Mouse (Mus musculus): ENCODE measurements around the gene Abhd2. TPM values are rescaled to one million over a fixed set of nuclear protein-coding genes. Genes with fewer than 3 reads are reported as not detected.
A peak's percentile ranks its signal among the peaks of the same experiment; 100 is the strongest.

Abhd2 gene
- polyA plus RNA-seq, 1 experiment from 2014 or later, result 4.2 TPM

DNA sequence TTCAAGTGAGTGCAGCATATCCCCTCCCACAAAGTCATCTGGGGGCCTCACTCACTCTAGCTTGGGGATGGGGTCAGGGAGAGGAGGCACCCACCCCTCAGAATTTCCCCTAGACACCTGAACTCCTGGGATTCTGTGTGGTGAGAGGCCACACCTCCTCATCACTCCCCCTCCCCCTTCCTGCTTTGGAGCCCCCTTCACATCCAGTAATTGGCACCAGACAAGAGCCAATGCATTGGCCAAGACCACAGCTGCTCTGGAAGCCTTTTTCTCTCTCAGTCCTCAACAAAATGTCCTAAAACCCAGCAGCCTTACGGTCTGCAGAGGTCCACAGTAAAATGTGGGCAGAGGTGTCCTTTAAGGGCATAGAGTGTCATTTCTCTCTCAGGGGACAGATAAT is 25.6 kb upstream of the Abhd2 start:
- Histone ChIP-seq H3K4me2 (no peak overlapping the region), H3K4me1 (replicated peaks) (peaks cover 17% of the 10 kb centered on the region; the same call in 1 of the 2 replicates), H3K4me3 (no peak overlapping the region), H3K36me3 (no peaks in the 10 kb centered on the region), H3K9me3 (replicated peaks) (no peaks in the 10 kb centered on the region), H3K27ac (0 out of 2 replicates have a peak overlapping the region, but pooled peaks have one; percentile 8), H3K9ac (no peak overlapping the region), H3K27me3 (peaks cover 3% of the 10 kb centered on the region; the same call in 1 of the 2 replicates)
- WGBS, result 73% methylated on average over 1 of the region's 1 CpGs
- no peak for ATAC-seq (replicated peaks; ENCODE audit: insufficient number of reproducible peaks, insufficient read depth, low FRiP score, low read depth)

DNA sequence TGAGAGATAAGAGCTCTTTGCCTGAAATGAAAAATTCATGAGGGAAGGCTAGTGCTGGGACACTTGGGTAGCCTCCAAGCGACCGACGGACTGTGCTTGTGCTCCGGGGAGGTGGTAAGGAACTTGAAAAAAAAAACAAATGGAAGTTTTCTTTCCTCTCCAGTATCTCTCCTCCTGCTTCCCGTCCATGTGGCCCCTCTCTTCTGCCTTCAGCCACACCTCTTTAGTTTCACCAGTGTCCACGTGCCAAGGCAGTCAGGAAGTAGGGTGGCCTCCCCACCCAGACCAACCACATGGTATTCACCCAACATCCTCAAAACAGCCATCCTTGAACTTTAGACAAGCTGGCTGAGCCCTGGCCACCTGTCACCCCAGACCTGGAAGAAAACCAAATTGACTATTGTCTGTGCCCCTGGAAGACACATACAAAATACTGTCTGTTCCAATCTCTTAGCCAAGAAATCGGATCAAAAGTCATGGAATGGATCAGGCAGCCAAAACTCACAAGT is 25.1 kb upstream of the Abhd2 start:
- Histone ChIP-seq H3K4me3 (no peak overlapping the region), H3K27ac (no peak overlapping the region), H3K9me3 (replicated peaks) (no peaks in the 10 kb centered on the region), H3K36me3 (no peaks in the 10 kb centered on the region), H3K27me3 (peaks cover 3% of the 10 kb centered on the region; the same call in 1 of the 2 replicates), H3K4me1 (replicated peaks) (peaks cover 17% of the 10 kb centered on the region; the same call in 1 of the 2 replicates), H3K4me2 (no peak overlapping the region), H3K9ac (no peak overlapping the region)
- ATAC-seq (replicated peaks; ENCODE audit: insufficient number of reproducible peaks, insufficient read depth, low FRiP score, low read depth), result no peak
- WGBS, result 24% methylated on average over 7 of the region's 7 CpGs

DNA sequence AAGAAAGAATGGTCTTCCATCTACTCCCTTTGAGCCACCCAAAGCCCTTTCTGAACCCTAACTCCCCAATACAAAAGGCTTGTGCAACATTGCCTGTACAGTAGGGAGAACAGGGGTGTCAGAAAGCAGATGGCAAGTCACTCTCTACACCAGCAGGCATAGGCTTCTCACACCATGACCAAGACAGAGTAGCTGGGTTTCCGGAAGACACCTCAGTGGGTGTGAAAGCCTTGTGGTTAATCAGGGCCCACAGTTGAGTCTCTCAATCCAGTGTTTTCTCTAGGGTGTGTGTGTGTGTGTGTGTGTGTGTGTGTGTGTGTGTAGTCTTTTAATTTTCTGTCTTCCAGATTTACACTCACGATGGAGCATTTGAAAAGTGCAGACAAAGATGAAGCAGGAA is 23.4 kb upstream of the Abhd2 start:
- no peaks in the 10 kb centered on the region for H3K9me3 ChIP-seq (replicated peaks)
- 67% methylated on average over 2 of the region's 2 CpGs for WGBS
- no peak overlapping the region for H3K27ac ChIP-seq
- H3K4me2 ChIP-seq, result no peak overlapping the region
- no peak overlapping the region for H3K9ac ChIP-seq
- H3K4me3 ChIP-seq, result no peak overlapping the region
- no peaks in the 10 kb centered on the region for H3K27me3 ChIP-seq
- peaks cover 11% of the 10 kb centered on the region; the same call in 1 of the 2 replicates for H3K4me1 ChIP-seq (replicated peaks)
- no peaks in the 10 kb centered on the region for H3K36me3 ChIP-seq
- ATAC-seq (replicated peaks; ENCODE audit: insufficient number of reproducible peaks, insufficient read depth, low FRiP score, low read depth), result no peak

DNA sequence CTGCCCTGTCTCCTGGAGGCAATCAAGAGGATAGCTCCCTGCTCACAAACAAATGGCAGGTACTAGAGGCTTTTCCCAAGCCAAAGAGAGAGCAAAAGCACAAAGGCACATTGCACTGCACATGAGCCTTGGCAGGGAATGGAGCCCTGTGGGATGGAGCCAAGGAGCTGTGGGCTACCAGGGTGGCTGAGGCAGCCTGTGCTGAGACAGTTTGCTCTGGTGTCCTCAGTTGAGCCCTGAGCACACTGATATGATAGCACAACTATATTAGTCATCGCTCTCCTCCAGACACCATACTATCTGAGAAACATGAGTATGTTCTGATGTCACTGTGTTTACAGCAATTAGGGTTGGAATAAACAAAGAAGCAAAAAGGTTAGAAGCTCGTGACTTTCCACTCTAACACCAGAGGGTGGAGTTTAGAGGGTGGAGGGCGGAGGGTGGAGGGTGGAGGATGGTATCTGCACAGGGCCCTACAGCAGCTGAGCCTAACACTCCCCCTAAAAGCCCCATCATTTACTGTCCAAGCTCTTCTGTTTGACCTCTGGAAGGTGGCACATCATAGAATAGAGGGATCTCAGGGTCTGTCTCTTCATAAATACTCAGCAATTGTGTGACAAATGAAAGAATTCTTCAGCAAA is 18.6 kb upstream of the Abhd2 start:
- Histone ChIP-seq H3K27ac (no peak overlapping the region), H3K9ac (no peak overlapping the region), H3K36me3 (no peaks in the 10 kb centered on the region), H3K9me3 (replicated peaks) (no peaks in the 10 kb centered on the region), H3K4me1 (replicated peaks) (no peaks in the 10 kb centered on the region), H3K4me2 (no peak overlapping the region), H3K27me3 (no peaks in the 10 kb centered on the region), H3K4me3 (no peak overlapping the region)
- 65% methylated on average over 3 of the region's 3 CpGs for WGBS
- ATAC-seq (replicated peaks; ENCODE audit: insufficient number of reproducible peaks, insufficient read depth, low FRiP score, low read depth), result no peak

DNA sequence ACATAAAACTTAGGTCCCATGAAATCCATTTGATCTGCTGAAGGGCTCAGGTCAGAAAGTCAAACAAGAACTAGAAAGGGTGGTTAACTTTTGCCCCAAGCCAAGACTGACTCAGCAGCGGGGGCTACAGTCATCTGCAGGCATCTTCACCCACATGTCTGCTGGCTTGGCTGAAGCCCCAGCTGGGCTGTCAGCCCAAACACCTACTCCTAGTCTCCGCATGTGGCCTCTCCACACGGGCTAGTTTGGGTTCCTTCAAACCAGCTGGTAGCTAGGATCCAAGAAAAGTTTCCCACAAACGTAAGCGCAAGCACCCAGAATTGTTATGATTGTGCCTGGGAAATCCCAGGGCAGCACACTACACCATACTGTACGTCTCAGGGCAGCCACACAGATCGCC is 17.6 kb upstream of the Abhd2 start:
- Histone ChIP-seq H3K4me2 (no peak overlapping the region), H3K9ac (no peak overlapping the region), H3K4me1 (replicated peaks) (no peaks in the 10 kb centered on the region), H3K27me3 (no peaks in the 10 kb centered on the region), H3K36me3 (no peaks in the 10 kb centered on the region), H3K4me3 (no peak overlapping the region), H3K27ac (no peak overlapping the region), H3K9me3 (replicated peaks) (no peaks in the 10 kb centered on the region)
- ATAC-seq (replicated peaks; ENCODE audit: insufficient number of reproducible peaks, insufficient read depth, low FRiP score, low read depth), result no peak
- 78% methylated on average over 7 of the region's 7 CpGs for WGBS

DNA sequence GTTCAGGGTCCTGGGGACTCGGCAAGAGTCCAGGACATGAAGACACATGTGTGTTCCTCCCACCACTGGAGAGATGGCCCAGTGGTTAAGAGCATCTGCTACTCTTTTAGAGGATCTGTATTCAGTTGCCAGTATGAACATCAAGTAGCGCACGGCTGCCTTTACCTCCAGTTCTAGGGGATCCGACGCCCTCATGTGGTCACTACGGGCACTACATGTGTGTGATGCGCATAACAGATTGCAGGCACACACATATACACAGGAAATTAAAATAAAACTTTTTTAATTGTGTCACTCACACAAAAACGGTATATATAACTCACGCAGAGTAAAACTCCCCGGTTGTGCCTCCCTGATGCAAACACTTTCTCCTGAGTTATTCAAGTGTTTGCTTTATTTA is 17.2 kb upstream of the Abhd2 start:
- no peak overlapping the region for H3K4me2 ChIP-seq
- H3K4me3 ChIP-seq, result no peak overlapping the region
- no peaks in the 10 kb centered on the region for H3K27me3 ChIP-seq
- no peak overlapping the region for H3K9ac ChIP-seq
- H3K4me1 ChIP-seq (replicated peaks), result no peaks in the 10 kb centered on the region
- H3K27ac ChIP-seq, result no peak overlapping the region
- no peak for ATAC-seq (replicated peaks; ENCODE audit: insufficient number of reproducible peaks, insufficient read depth, low FRiP score, low read depth)
- H3K36me3 ChIP-seq, result no peaks in the 10 kb centered on the region
- 81% methylated on average over 10 of the region's 10 CpGs for WGBS
- H3K9me3 ChIP-seq (replicated peaks), result no peaks in the 10 kb centered on the region

DNA sequence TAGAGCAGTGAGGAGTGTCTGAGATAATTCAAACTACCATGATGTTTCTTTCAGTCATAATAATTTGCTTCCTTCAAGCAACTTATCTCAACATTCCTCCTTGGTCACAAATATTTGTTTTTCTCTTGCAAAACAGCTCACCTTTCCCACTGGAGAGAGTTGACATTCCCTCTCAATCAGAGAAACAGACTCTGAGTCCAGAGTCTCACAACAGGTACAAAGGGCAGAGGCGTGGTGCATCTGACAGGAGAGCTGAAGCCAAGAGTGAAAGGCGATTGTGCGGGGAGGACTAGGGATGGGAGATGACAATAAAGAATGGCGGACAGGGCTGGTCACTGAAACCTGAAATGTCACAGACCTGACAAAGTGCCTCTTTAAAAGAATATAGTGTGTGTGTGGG is 16.3 kb upstream of the Abhd2 start:
- no peaks in the 10 kb centered on the region for H3K9me3 ChIP-seq (replicated peaks)
- no peak overlapping the region for H3K27ac ChIP-seq
- H3K4me3 ChIP-seq, result no peak overlapping the region
- no peaks in the 10 kb centered on the region for H3K4me1 ChIP-seq (replicated peaks)
- no peaks in the 10 kb centered on the region for H3K27me3 ChIP-seq
- ATAC-seq (replicated peaks; ENCODE audit: insufficient number of reproducible peaks, insufficient read depth, low FRiP score, low read depth), result no peak
- no peaks in the 10 kb centered on the region for H3K36me3 ChIP-seq
- no peak overlapping the region for H3K9ac ChIP-seq
- H3K4me2 ChIP-seq, result no peak overlapping the region
- WGBS, result 81% methylated on average over 4 of the region's 4 CpGs

DNA sequence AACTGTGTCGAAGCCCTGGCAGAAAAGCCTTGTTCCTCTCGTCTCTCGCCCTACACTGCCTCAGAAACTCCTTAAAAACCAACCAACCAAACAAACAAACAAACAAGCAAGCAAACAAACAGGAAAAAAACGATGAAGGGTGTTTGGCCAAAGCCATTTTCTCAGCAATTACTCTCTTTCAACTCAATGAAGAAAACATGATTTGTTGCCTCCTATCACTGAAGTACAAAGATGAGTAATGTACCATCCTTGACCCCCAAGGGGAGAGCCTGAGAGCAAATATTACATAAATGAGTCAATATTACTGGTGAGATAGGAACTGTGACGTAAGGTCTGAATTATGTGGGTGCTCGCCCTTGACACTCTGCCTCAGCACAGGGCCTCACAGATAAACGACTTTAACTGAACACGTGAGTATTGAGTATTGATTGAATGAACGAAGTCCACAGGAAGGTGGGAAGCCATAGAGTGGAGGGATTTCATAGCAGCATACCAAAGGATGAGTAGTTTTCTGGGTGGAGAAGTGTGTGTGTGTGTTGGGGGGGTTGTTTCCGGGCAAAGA is 13.9 kb upstream of the Abhd2 start:
- no peaks in the 10 kb centered on the region for H3K27me3 ChIP-seq
- H3K9ac ChIP-seq, result no peak overlapping the region
- no peak for ATAC-seq (replicated peaks; ENCODE audit: insufficient number of reproducible peaks, insufficient read depth, low FRiP score, low read depth)
- H3K36me3 ChIP-seq, result no peaks in the 10 kb centered on the region
- no peaks in the 10 kb centered on the region for H3K9me3 ChIP-seq (replicated peaks)
- no peak overlapping the region for H3K4me3 ChIP-seq
- no peaks in the 10 kb centered on the region for H3K4me1 ChIP-seq (replicated peaks)
- H3K4me2 ChIP-seq, result no peak overlapping the region
- 82% methylated on average over 10 of the region's 10 CpGs for WGBS
- H3K27ac ChIP-seq, result no peak overlapping the region

DNA sequence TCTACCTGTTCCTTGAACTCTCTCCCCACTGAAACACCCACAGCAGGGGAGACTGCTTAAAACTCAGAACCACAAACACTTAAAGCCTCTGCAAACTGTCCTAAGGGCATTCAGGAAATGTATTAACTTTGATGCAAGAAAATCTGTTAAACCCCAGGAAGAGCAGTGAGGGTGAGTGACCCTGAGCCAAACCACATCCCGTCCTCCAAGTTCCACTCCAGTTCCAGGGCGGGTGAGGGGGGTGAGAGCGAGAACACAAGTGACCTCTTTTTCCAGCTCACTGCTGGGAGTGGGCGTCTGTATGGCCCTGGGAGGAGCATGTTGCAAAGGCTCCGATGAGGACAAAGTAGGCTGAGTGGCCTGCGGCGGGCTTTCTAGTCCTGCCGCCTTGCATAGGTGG is 10.5 kb upstream of the Abhd2 start:
- WGBS, result 71% methylated on average over 8 of the region's 8 CpGs
- H3K4me2 ChIP-seq, result no peak overlapping the region
- no peaks in the 10 kb centered on the region for H3K36me3 ChIP-seq
- no peaks in the 10 kb centered on the region for H3K27me3 ChIP-seq
- H3K4me3 ChIP-seq, result no peak overlapping the region
- no peak overlapping the region for H3K27ac ChIP-seq
- H3K9ac ChIP-seq, result no peak overlapping the region
- no peak for ATAC-seq (replicated peaks; ENCODE audit: insufficient number of reproducible peaks, insufficient read depth, low FRiP score, low read depth)
- H3K9me3 ChIP-seq (replicated peaks), result no peaks in the 10 kb centered on the region
- H3K4me1 ChIP-seq (replicated peaks), result no peaks in the 10 kb centered on the region

DNA sequence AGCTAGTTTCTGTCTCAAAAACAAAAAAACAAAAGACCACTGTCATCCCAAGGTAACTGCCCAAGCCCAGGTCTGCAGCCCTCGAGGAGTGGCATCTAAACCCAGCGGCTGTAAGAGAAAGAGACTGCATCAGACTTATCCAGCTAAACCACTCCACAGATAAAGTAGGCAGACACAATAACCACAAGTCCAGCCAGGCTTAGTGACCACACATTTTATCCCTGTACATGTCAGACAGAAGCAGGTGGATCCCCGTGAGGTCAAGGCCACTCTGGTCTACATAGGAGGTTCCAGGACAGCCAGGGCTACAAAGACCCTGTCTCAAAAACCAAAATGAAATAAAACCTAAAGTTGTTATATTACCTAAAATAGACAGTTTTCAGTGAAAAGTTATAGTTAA is 9.2 kb upstream of the Abhd2 start:
- no peak overlapping the region for H3K27ac ChIP-seq
- no peaks in the 10 kb centered on the region for H3K27me3 ChIP-seq
- no peak overlapping the region for H3K4me2 ChIP-seq
- no peak overlapping the region for H3K9ac ChIP-seq
- no peak for ATAC-seq (replicated peaks; ENCODE audit: insufficient number of reproducible peaks, insufficient read depth, low FRiP score, low read depth)
- 76% methylated on average over 3 of the region's 3 CpGs for WGBS
- no peaks in the 10 kb centered on the region for H3K36me3 ChIP-seq
- H3K4me1 ChIP-seq (replicated peaks), result no peaks in the 10 kb centered on the region
- H3K9me3 ChIP-seq (replicated peaks), result no peaks in the 10 kb centered on the region
- no peak overlapping the region for H3K4me3 ChIP-seq

DNA sequence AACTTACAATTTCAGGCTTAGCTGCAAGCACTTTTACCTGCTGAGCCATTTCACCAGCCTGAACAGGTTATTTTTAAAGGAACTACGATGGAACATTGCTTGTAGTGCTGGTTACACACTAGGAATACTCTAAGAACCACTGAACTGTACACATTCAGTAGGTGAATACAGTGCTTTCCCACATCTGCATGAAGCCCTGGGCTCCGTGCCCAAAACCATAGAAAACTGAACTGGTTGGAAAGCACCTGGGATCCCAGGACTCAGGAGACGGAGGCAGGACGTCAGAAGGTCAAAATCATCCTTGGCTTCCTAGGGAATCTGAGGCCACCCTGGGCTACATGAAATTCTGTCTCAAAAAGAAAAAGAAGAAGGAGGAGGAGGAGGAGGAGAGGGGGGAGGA is 6.8 kb upstream of the Abhd2 start:
- Histone ChIP-seq H3K9me3 (replicated peaks) (no peaks in the 10 kb centered on the region), H3K36me3 (no peaks in the 10 kb centered on the region), H3K9ac (no peak overlapping the region), H3K27me3 (no peaks in the 10 kb centered on the region), H3K4me2 (no peak overlapping the region), H3K27ac (no peak overlapping the region), H3K4me3 (no peak overlapping the region), H3K4me1 (replicated peaks) (no peaks in the 10 kb centered on the region; the same call in 1 of the 2 replicates)
- no peak for ATAC-seq (replicated peaks; ENCODE audit: insufficient number of reproducible peaks, insufficient read depth, low FRiP score, low read depth)
- 67% methylated on average over 4 of the region's 4 CpGs for WGBS

All from heart, embryonic 15.5 days (tissue).